Mouse (Mus musculus): ENCODE results near the gene Cdkl4. TPM values are rescaled to one million over a fixed set of nuclear protein-coding genes. Genes with fewer than 3 reads are reported as not detected.

Cdkl4 gene
- total and polyA plus RNA-seq, 2 experiments from 2014 or later = 0.05 TPM; not detected in 1

DNA sequence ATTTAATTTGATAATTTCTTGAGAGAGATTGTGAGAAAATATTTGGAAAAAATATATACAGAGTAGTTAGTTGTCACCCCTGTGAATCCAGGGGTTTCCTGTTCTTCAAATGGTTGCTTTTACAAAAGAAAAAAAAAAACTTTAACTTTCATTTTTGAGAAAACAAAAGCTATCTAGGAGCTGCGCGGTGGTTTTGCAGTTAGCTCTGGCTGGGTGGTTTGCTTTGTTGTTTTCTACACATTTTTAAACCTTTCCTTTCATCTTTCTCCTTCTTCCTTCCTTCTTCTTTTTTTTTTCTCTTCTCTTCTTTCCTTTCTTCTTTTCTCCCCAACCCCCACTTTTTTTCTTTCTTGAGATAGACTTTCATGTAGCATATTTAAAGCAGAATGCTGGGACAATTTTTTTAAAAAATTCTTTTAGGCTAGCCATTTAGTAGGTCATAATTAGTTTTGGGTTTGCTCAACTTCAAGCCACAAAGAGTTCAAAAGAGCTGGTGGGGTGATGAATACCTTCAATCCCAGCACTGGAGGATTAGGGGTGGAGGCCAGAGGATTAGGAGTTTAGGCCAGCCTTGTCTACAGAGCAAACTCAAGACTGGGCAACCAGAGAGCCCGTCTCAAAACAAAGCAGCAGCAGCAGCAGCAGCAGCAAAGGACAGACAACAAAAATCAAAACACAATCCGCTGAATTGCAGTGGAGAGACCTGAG, 55.9 kb downstream of the Cdkl4 start:
- ATAC-seq (ENCODE audit: insufficient read depth, low read depth) (no peak), DNase-seq (ENCODE audit: low spot score) (no peak)
- Histone ChIP-seq H3K4me3 (ENCODE audit: low read depth, low read length) (no peak overlapping the region), H3K9me3 (replicated peaks; ENCODE audit: control insufficient read depth, low read length) (no peaks in the 10 kb centered on the region), H3K27me3 (ENCODE audit: control insufficient read depth, insufficient read depth, low read length) (no peaks in the 10 kb centered on the region), H3K36me3 (replicated peaks; ENCODE audit: control insufficient read depth, insufficient read depth, low read length) (no peaks in the 10 kb centered on the region), H3K4me1 (ENCODE audit: control insufficient read depth, insufficient read depth) (no peaks in the 10 kb centered on the region), H3K27ac (ENCODE audit: low read depth) (no peak overlapping the region), H3K9ac (replicated peaks; ENCODE audit: low read depth, low read length) (no peak overlapping the region), H3K4me2 (ENCODE audit: low read depth, low read length) (no peak overlapping the region)
- WGBS = 59% methylated on average over 4 of the region's 4 CpGs
- no peak for TF ChIP-seq CTCF (IDR thresholded peaks at IDR 0.05; ENCODE audit: low read depth)
- TF ChIP-seq EP300 (IDR thresholded peaks at IDR 0.05; ENCODE audit: low read depth) = no peak

DNA sequence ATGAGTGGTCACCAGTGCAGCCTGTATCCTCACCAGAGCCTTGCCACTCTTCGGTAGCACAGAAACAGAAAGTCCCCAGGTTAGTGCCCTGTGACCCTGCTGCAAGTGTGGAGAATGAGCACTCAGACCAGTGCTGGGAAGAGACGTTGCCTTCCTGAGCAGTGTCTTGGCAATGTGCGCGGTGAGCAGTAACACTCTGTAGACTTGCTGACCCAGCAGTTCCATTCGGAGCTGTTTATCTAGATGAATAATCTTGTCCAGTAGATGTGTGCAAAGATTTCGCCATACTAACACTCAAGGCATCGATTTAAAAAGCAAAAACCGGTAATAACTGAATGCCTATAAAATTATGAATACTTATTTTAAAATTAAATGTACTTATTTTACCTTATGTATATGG, 57.1 kb downstream of the Cdkl4 start:
- Histone ChIP-seq H3K4me1 (ENCODE audit: control insufficient read depth, insufficient read depth) (no peaks in the 10 kb centered on the region), H3K27ac (ENCODE audit: low read depth) (no peak overlapping the region), H3K9ac (replicated peaks; ENCODE audit: low read depth, low read length) (no peak overlapping the region), H3K27me3 (ENCODE audit: control insufficient read depth, insufficient read depth, low read length) (no peaks in the 10 kb centered on the region), H3K4me2 (ENCODE audit: low read depth, low read length) (no peak overlapping the region), H3K9me3 (replicated peaks; ENCODE audit: control insufficient read depth, low read length) (no peaks in the 10 kb centered on the region), H3K36me3 (replicated peaks; ENCODE audit: control insufficient read depth, insufficient read depth, low read length) (no peaks in the 10 kb centered on the region), H3K4me3 (ENCODE audit: low read depth, low read length) (no peak overlapping the region)
- ATAC-seq (ENCODE audit: insufficient read depth, low read depth) (no peak), DNase-seq (ENCODE audit: low spot score) (no peak)
- 74% methylated on average over 8 of the region's 8 CpGs for WGBS
- TF ChIP-seq EP300 (IDR thresholded peaks at IDR 0.05; ENCODE audit: low read depth) (no peak), CTCF (IDR thresholded peaks at IDR 0.05; ENCODE audit: low read depth) (no peak)

DNA sequence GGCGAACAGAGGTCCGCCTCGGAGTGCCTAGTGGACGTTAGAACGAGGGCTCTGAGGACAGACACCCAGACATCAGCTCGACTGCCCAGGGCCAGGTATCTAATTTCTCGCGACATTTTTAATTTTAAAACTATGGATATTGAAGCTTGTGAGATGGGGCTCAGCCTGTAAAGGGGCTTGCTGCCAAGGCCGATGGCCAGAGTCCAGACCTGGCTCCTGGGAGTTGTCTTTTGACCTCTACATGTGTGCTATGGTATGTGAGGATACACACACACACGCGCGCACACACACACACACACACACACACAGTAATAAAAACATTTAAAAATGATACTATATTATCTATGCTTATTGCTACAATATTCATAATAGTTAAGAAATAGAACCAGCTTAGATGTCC, 58.8 kb downstream of the Cdkl4 start:
- no peak for ATAC-seq (ENCODE audit: insufficient read depth, low read depth)
- Histone ChIP-seq H3K4me1 (ENCODE audit: control insufficient read depth, insufficient read depth) (no peaks in the 10 kb centered on the region), H3K36me3 (replicated peaks; ENCODE audit: control insufficient read depth, insufficient read depth, low read length) (no peaks in the 10 kb centered on the region), H3K4me2 (ENCODE audit: low read depth, low read length) (no peak overlapping the region), H3K27ac (ENCODE audit: low read depth) (no peak overlapping the region), H3K9me3 (replicated peaks; ENCODE audit: control insufficient read depth, low read length) (no peaks in the 10 kb centered on the region), H3K27me3 (ENCODE audit: control insufficient read depth, insufficient read depth, low read length) (no peaks in the 10 kb centered on the region), H3K9ac (replicated peaks; ENCODE audit: low read depth, low read length) (no peak overlapping the region), H3K4me3 (ENCODE audit: low read depth, low read length) (no peak overlapping the region)
- 85% methylated on average over 12 of the region's 12 CpGs for WGBS
- no peak for DNase-seq (ENCODE audit: low spot score)
- TF ChIP-seq CTCF (IDR thresholded peaks at IDR 0.05; ENCODE audit: low read depth) (no peak), EP300 (IDR thresholded peaks at IDR 0.05; ENCODE audit: low read depth) (no peak)

DNA sequence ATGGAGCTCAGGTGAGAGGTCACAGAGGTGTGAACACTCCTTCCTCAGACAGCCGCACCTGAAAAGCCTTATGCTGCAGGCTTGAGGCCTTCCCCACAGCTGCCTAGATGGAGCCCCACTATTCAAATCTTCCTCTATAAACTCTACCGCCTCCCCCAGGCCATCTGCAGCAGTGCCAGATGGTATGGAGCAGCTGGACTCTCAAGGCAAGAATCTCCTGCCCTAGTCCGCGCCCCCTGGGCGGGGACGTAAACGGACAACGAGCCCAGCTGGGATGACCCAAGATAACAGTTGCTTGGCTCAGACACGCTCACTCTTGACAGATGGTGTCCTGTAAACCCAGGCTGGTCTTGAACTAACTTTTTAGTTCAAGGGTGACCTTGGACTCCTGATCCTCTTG, 60.4 kb downstream of the Cdkl4 start:
- Histone ChIP-seq H3K4me1 (ENCODE audit: control insufficient read depth, insufficient read depth) (no peaks in the 10 kb centered on the region), H3K36me3 (replicated peaks; ENCODE audit: control insufficient read depth, insufficient read depth, low read length) (no peaks in the 10 kb centered on the region), H3K27me3 (ENCODE audit: control insufficient read depth, insufficient read depth, low read length) (no peaks in the 10 kb centered on the region), H3K4me2 (ENCODE audit: low read depth, low read length) (no peak overlapping the region), H3K9ac (replicated peaks; ENCODE audit: low read depth, low read length) (no peak overlapping the region), H3K9me3 (replicated peaks; ENCODE audit: control insufficient read depth, low read length) (no peaks in the 10 kb centered on the region; the same call in 1 of the 2 replicates), H3K27ac (ENCODE audit: low read depth) (no peak overlapping the region), H3K4me3 (ENCODE audit: low read depth, low read length) (no peak overlapping the region)
- no peak for TF ChIP-seq CTCF (IDR thresholded peaks at IDR 0.05; ENCODE audit: low read depth)
- WGBS = 71% methylated on average over 9 of the region's 9 CpGs
- ATAC-seq (ENCODE audit: insufficient read depth, low read depth) = no peak
- no peak for DNase-seq (ENCODE audit: low spot score)

DNA sequence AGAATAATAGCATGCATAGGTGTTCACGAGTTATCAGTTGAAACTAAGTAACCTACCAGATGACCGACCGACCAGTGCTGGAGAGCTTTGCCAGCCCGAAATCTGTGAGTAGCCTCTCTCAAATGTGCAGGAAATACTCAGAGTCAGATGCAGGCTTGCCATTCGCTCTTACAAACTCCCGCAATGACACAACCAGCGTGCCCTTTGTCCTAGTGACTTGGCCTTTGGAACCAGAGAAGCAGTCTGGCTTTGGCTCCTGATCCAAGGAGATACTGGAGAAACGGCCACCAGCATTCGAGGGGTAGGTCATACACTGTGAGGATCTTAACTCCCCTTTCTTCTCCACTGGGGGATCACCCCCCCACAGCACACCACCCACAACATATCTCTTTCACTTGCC, 61.7 kb downstream of the Cdkl4 start:
- H3K4me3 ChIP-seq (ENCODE audit: low read depth, low read length) = no peak overlapping the region
- no peak overlapping the region for H3K9ac ChIP-seq (replicated peaks; ENCODE audit: low read depth, low read length)
- TF ChIP-seq CTCF (IDR thresholded peaks at IDR 0.05; ENCODE audit: low read depth) = no peak
- no peak for TF ChIP-seq EP300 (IDR thresholded peaks at IDR 0.05; ENCODE audit: low read depth)
- 82% methylated on average over 9 of the region's 9 CpGs for WGBS
- H3K36me3 ChIP-seq (replicated peaks; ENCODE audit: control insufficient read depth, insufficient read depth, low read length) = no peaks in the 10 kb centered on the region
- H3K9me3 ChIP-seq (replicated peaks; ENCODE audit: control insufficient read depth, low read length) = no peaks in the 10 kb centered on the region; the same call in 1 of the 2 replicates
- H3K27me3 ChIP-seq (ENCODE audit: control insufficient read depth, insufficient read depth, low read length) = no peaks in the 10 kb centered on the region
- H3K4me2 ChIP-seq (ENCODE audit: low read depth, low read length) = no peak overlapping the region
- no peaks in the 10 kb centered on the region for H3K4me1 ChIP-seq (ENCODE audit: control insufficient read depth, insufficient read depth)
- DNase-seq (ENCODE audit: low spot score) = no peak
- no peak for ATAC-seq (ENCODE audit: insufficient read depth, low read depth)
- H3K27ac ChIP-seq (ENCODE audit: low read depth) = no peak overlapping the region

DNA sequence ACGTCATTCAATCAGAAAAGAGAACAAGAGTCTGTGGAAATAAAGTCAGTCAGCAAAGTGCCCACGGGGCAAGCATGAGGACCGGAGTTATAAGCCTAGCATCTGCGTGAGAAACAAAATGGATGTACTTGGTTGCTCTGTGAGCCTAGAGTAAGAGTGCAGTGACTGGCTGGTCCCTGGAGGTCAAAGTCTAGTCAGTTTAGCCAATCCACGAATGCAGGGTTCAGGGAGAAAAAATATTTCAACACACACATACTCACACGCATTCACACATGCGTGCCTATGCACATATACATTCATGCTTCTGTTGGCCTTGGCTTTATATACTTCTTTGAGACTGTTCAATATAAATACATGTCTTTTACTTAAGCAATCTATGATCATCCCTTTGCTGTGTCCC, 62.1 kb downstream of the Cdkl4 start:
- ATAC-seq (ENCODE audit: insufficient read depth, low read depth) = no peak
- Histone ChIP-seq H3K9me3 (replicated peaks; ENCODE audit: control insufficient read depth, low read length) (no peaks in the 10 kb centered on the region; the same call in 1 of the 2 replicates), H3K4me2 (ENCODE audit: low read depth, low read length) (no peak overlapping the region), H3K4me3 (ENCODE audit: low read depth, low read length) (no peak overlapping the region), H3K36me3 (replicated peaks; ENCODE audit: control insufficient read depth, insufficient read depth, low read length) (no peaks in the 10 kb centered on the region), H3K27ac (ENCODE audit: low read depth) (no peak overlapping the region), H3K9ac (replicated peaks; ENCODE audit: low read depth, low read length) (no peak overlapping the region), H3K27me3 (ENCODE audit: control insufficient read depth, insufficient read depth, low read length) (no peaks in the 10 kb centered on the region), H3K4me1 (ENCODE audit: control insufficient read depth, insufficient read depth) (no peaks in the 10 kb centered on the region)
- DNase-seq (ENCODE audit: low spot score) = no peak
- no peak for TF ChIP-seq EP300 (IDR thresholded peaks at IDR 0.05; ENCODE audit: low read depth)
- TF ChIP-seq CTCF (IDR thresholded peaks at IDR 0.05; ENCODE audit: low read depth) = no peak
- WGBS = 91% methylated on average over 7 of the region's 7 CpGs
